Mouse (Mus musculus) bone marrow macrophage, adult 2 months (primary cell): ENCODE data around the gene Tubal3.

Source experiments
- CTCF ChIP-seq: IDR thresholded peaks from 2 replicates; pipeline ENCODE4 v1.5.1; 2012; ENCODE audit warnings: low read depth, mild to moderate bottlenecking, low read length, moderate library complexity
- POLR2A ChIP-seq: IDR thresholded peaks from 2 replicates; pipeline ENCODE4 v1.6.1; 2012; ENCODE audit warnings: mild to moderate bottlenecking, low read depth, low read length, borderline replicate concordance

GRCm38 (mm10) chr13:3926046-3926445, 8.0 kb downstream of the Tubal3 start:
- TF ChIP-seq CTCF: no peak
- TF ChIP-seq POLR2A: no peak
